Mouse (Mus musculus): Measurements from ENCODE around the gene Sec22c.

DNA sequence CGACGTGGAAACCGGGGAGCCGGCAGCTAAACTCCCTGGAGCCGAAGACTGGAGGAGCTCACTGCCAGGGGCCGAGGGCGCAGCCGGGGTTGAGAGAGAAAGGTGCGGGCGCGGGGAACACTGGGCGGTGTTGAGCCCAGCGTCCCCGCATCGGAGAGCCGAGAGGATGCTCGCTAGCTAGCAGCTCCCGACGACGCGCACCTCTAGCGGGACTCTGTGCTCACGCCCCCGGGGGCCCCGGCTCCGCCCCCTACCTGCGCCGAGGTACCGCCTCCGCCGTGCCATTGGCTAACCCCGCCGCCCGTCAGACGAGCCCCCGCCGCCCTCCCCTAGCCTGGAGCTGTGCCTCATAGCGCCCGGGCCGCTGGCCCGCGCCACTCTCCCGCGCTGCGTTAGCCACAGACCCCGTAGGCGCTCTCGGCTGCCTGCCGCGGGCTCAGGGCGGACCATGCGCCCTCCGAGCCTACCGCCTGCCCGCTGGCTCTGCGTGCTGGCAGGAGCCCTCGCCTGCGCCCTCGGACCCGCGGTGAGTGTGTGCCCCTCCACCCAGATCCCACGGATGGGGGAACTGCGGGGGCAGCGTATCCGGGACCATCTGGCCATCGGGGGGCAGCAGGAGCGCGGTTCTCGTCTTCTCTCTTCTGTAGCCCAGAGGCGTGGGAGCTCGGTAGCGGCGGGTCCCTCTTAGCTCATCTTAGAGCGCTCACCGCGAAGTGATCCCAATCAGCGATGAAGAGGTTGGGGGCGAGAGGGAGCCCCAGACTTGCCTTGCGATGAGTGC lies 62.7 kb downstream of the Sec22c start, which contains the start of gene Vipr1:
- TF ChIP-seq GATA1 (IDR thresholded peaks at IDR 0.05; ENCODE audit: low read length) (no peak), TAL1 (IDR thresholded peaks at IDR 0.05; ENCODE audit: low read length) (no peak)

Measured in erythroblast, embryonic 14.5 days (primary cell).